Comparison of ENCODE assay signal across 8 mouse cellular contexts in the genomic region with DNA sequence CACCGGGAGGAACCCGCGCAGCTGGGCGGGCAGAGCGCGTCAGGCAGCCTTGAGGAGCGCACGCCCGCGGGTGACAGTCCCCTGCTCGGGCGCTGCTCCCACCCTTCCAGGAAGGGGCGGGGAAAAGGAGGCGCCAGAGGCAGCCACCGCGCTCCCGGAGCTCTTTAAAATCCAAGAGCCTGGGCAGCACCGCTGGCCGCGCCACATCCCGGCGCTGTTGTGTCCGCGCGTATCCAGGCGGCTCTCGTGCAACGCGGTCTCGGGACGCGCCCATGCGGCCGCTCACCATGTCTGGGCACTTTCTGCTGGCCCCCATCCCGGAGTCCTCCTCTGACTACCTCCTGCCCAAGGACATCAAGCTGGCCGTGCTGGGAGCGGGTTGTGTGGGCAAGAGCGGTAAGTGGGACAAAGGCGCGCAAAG. TPM values are rescaled to one million over a fixed set of nuclear protein-coding genes. Genes with fewer than 3 reads are reported as not detected.
DNase-seq lines count a peak whose midpoint lies in the region; ATAC-seq and TF ChIP-seq lines count a peak whose summit lies in the region.

A gene (plus strand): TSS at position 127 of the 421 bp plus-strand sequence.

- intact Hi-C loops in left cerebral cortex, adult 2 months (cut with DNase I), result loop anchor here (1.0 to 5.0 kb wide), 4 partner anchors 22 to 138 kb away; no protein-coding TSS in a partner anchor

- 0% methylated on average over 39 of the region's 40 CpGs for WGBS in hindbrain, postnatal 0 days

- peak; percentile 42 for TF ChIP-seq CTCF in hindbrain, postnatal 0 days (IDR thresholded peaks at IDR 0.05; ENCODE audit: low read depth)
- no peak; the same call in 1 of the 2 replicates for TF ChIP-seq CTCF in left cerebral cortex, adult 2 months (IDR thresholded peaks at IDR 0.05)

- peak; percentile 90 for ATAC-seq in hindbrain, postnatal 0 days
- ATAC-seq in monocyte, adult 5-6 weeks (replicated peaks; ENCODE audit: insufficient number of reproducible peaks, low FRiP score, low TSS enrichment, poor library complexity, severe bottlenecking), result no peak

- peak; percentile 92 for DNase-seq in adrenal gland, postnatal 10 days
- DNase-seq in embryo, embryonic 11 days, result peak; percentile 93
- peak; percentile 75 for DNase-seq in gastrocnemius, postnatal 10 days
- peak; percentile 87 for DNase-seq in hindbrain, postnatal 0 days (ENCODE audit: low spot score)
- peak; percentile 83 to 86 for DNase-seq in left cerebral cortex, adult 2 months (ENCODE audit: extremely low spot score in 1 of 2, low spot score in 2 of 2)
- DNase-seq in lung, postnatal 4 days, result peak; percentile 92 to 96
- peak; percentile 87 for DNase-seq in right cerebral cortex, adult 18-20 months

- peak within 1 kb of the TSS; percentile 67 for H3K9ac ChIP-seq in hindbrain, postnatal 0 days (replicated peaks; ENCODE audit: low read length)

- peak within 1 kb of the TSS; percentile 70 for H3K4me3 ChIP-seq in hindbrain, postnatal 0 days (ENCODE audit: low read length)
- peak within 1 kb of the TSS; percentile 66 for H3K4me3 ChIP-seq in left cerebral cortex, adult 2 months

- no peaks in the 10 kb centered on the region for H3K9me3 ChIP-seq in hindbrain, postnatal 0 days (ENCODE audit: low read length)

- H3K4me1 ChIP-seq in hindbrain, postnatal 0 days (ENCODE audit: insufficient read depth, low read length), result no peaks in the 10 kb centered on the region

- peak within 1 kb of the TSS; percentile 100 for H3K4me2 ChIP-seq in hindbrain, postnatal 0 days (ENCODE audit: low read depth, low read length)

- no peaks in the 10 kb centered on the region for H3K27me3 ChIP-seq in hindbrain, postnatal 0 days (ENCODE audit: insufficient read depth, low read length)

- H3K36me3 ChIP-seq in hindbrain, postnatal 0 days (ENCODE audit: insufficient read depth, low read length), result no peaks in the 10 kb centered on the region

- H3K27ac ChIP-seq in hindbrain, postnatal 0 days, result peak within 1 kb of the TSS; percentile 68; the same call in 1 of the 2 replicates
- H3K27ac ChIP-seq in left cerebral cortex, adult 2 months, result peak within 1 kb of the TSS; percentile 50

RNA-seq across cellular contexts. Expression of the gene that starts here (rescaled TPM):
- total RNA-seq in adrenal gland, postnatal 10 days (2021), result 1 to 10 TPM; 8.4 to 9.0 TPM
- 1 to 10 TPM; 3.9 to 5.1 TPM for total RNA-seq in gastrocnemius, postnatal 10 days (2021)
- 13.3 and 15.4 TPM in 2 replicates for total RNA-seq in hindbrain, postnatal 0 days (2014; rRNA removed)
- 13.2 and 13.9 TPM in 2 replicates for polyA plus RNA-seq in hindbrain, postnatal 0 days (2015; fragmentation: Nextera tagmentation; extraction: Ambion mirVana)
- total RNA-seq in left cerebral cortex, adult 2 months (2021), result 10 to 100 TPM in 1 of 2 experiments, 1 to 10 TPM in 1; 9.2 to 17.1 TPM
- not detected in 3 replicates for total RNA-seq in monocyte, adult 5-6 weeks (2017)
